Mouse (Mus musculus) hindbrain, embryonic 14.5 days (tissue): ENCODE data around the gene Cdc34b. TPM values are rescaled to one million over a fixed set of nuclear protein-coding genes. Genes with fewer than 3 reads are reported as not detected.
A peak's percentile ranks its signal among the peaks of the same experiment; 100 is the strongest.

Experiments used
- ATAC-seq: fragments of 200-750 bp; cut with Nextera tagmentation; 2 replicates; pipeline ENCODE4 v1.8.0; 2017; ENCODE audit warnings: moderate number of reproducible peaks, mild to moderate bottlenecking, moderate TSS enrichment, moderate library complexity; ENCODE audit not compliant: low FRiP score
- DNase-seq: peaks from one replicate; pipeline ENCODE4 v3.0.0-alpha.2; 2015; ENCODE audit warnings: low spot score
- H3K27ac ChIP-seq: fragments of 300-500 bp; sonication (generic); 2 replicates; pipeline ENCODE4 v1.5.1; 2014; ENCODE audit warnings: mild to moderate bottlenecking, moderate library complexity
- H3K27me3 ChIP-seq: fragments of 300-500 bp; sonication (generic); 2 replicates; pipeline ENCODE4 v1.6.1; 2014; ENCODE audit warnings: mild to moderate bottlenecking, low read length, mixed read lengths; ENCODE audit not compliant: control insufficient read depth, insufficient read depth
- H3K36me3 ChIP-seq: fragments of 300-500 bp; sonication (generic); replicated peaks from 2 replicates; pipeline ENCODE4 v1.6.1; 2014; ENCODE audit not compliant: control insufficient read depth, insufficient read depth
- H3K4me1 ChIP-seq: fragments of 300-500 bp; sonication (generic); replicated peaks from 2 replicates; pipeline ENCODE4 v1.6.1; 2014; ENCODE audit warnings: antibody characterized with exemption, low read length, mixed read lengths; ENCODE audit not compliant: control insufficient read depth, insufficient read depth
- H3K4me2 ChIP-seq: fragments of 300-500 bp; sonication (generic); replicated peaks from 2 replicates; pipeline ENCODE4 v1.6.1; 2014; ENCODE audit warnings: mild to moderate bottlenecking, moderate library complexity
- H3K4me3 ChIP-seq: fragments of 300-500 bp; sonication (generic); replicated peaks from 2 replicates; pipeline ENCODE4 v1.5.1; 2014; ENCODE audit warnings: mild to moderate bottlenecking, low read length
- H3K9ac ChIP-seq: fragments of 300-500 bp; sonication (generic); 2 replicates; pipeline ENCODE4 v1.6.1; 2014
- H3K9me3 ChIP-seq: fragments of 300-500 bp; sonication (generic); 2 replicates; pipeline ENCODE4 v1.6.1; 2016; ENCODE audit warnings: low read length; ENCODE audit not compliant: control insufficient read depth
- WGBS: fragments of 180-500 bp; shearing (Covaris S2); extraction: QIAGEN DNeasy Blood & Tissue Kit; methylation state at CpG from one replicate; pipeline ENCODE4 v1.1.7; 2014; 5-methylcytosine and 5-hydroxymethylcytosine counted together
- polyA plus RNA-seq: library from polyadenylated mRNA; unstranded; fragments of >200 nt; fragmentation: Nextera tagmentation; extraction: Ambion mirVana; gene quantifications from 2 replicates; pipeline ENCODE4 v1.2.1, GENCODE M21; 2014

Gene Cdc34b
- polyA plus RNA-seq, 1 experiment from 2014 or later = not detected

DNA sequence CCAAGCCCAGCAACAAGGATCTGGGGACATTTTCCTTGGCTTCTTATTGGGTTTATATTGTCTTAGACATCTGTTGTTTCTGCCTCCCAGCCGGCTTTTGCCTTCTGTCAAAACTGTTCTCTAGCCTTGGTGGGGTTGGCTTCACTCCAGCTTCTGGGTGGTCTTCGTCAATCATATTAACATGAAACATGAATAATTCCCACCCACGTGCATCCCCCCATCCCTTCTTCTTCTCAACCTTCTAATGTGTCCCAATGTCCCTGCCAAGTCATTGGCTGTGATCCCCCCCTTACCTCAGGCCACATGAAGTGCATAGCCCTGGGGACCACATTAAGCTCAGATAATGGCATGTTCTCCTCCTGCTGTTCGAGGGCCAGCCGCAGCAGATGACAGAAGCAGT lies 37.1 kb upstream of the Cdc34b start, which contains the start of gene Gm11541:
Gm11541 (minus strand) TSS at position 28 of the 400 bp plus-strand sequence.
- Histone ChIP-seq H3K4me2 (no peak within 1 kb of the TSS), H3K27ac (no peak within 1 kb of the TSS), H3K36me3 (no peaks in the 10 kb centered on the region), H3K9me3 (no peaks in the 10 kb centered on the region), H3K4me3 (no peak within 1 kb of the TSS), H3K27me3 (no peaks in the 10 kb centered on the region), H3K4me1 (no peaks in the 10 kb centered on the region), H3K9ac (no peak within 1 kb of the TSS)
- DNase-seq = peak; percentile 51
- WGBS = 55% methylated on average over 5 of the region's 5 CpGs
- ATAC-seq = no peak

DNA sequence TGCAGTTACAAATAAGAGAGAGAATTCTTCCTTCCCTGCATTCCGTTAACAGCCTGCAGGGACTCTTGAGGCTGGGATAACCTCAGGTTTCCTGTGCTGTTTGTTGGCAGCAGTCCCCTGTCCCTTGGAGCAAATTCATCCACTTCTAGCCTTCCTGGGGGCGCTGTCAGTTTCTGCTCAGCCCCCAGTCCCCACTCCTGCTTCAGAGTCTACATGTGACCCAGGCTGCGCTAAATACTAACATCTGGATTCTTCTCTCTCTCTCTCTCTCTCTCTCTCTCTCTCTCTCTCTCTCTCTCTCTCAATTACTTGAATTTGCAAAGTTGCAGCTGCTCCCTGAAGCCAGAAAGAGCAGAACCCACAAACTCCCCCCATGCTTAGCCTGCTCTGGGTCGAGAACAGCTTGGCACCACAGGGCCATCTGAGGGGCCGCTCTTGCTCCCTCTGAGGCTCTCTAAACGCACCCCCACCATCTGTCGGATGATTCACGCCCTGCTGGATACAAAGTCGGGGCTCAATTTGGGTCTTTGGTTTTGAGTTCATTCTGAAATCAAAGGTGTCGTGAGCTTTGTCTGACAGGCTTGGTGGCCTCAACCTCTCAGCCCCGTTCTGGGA lies 28.2 kb upstream of the Cdc34b start:
- no peak overlapping the region for H3K9ac ChIP-seq
- DNase-seq (no peak), ATAC-seq (no peak)
- no peak overlapping the region for H3K4me2 ChIP-seq
- no peak overlapping the region for H3K27ac ChIP-seq
- H3K4me3 ChIP-seq = no peak overlapping the region
- no peaks in the 10 kb centered on the region for H3K9me3 ChIP-seq
- 55% methylated on average over 11 of the region's 11 CpGs for WGBS
- no peaks in the 10 kb centered on the region for H3K27me3 ChIP-seq
- H3K4me1 ChIP-seq = 0 out of 2 replicates have a peak, but pooled peaks cover 5% of the 10 kb centered on the region
- H3K36me3 ChIP-seq = no peaks in the 10 kb centered on the region

DNA sequence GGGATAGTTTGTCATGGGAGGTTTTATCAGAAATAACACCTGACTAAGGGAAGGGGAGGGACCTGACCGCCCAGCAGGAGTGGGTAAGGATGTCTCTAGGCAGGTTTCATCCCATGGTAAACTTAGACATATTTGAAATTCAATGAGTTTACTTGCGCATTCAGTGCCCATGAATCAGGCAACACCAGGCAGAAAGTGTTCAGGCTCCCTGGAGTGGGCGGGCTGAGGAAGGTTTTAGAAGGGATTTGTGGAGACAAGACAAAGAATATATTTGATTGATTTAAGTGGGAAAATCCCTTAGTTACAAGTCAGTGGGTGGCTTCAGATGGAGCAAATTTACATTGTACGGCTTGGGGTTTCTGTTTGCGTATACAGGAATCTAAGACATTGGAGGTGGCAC lies 26.0 kb upstream of the Cdc34b start:
- WGBS = 71% methylated on average over 5 of the region's 5 CpGs
- no peak for DNase-seq
- H3K4me2 ChIP-seq = no peak overlapping the region
- H3K9ac ChIP-seq = no peak overlapping the region
- H3K27ac ChIP-seq = no peak overlapping the region
- H3K27me3 ChIP-seq = no peaks in the 10 kb centered on the region
- H3K4me3 ChIP-seq = no peak overlapping the region
- H3K9me3 ChIP-seq = no peaks in the 10 kb centered on the region
- no peak for ATAC-seq
- 0 out of 2 replicates have a peak, but pooled peaks cover 5% of the 10 kb centered on the region for H3K4me1 ChIP-seq
- no peaks in the 10 kb centered on the region for H3K36me3 ChIP-seq

DNA sequence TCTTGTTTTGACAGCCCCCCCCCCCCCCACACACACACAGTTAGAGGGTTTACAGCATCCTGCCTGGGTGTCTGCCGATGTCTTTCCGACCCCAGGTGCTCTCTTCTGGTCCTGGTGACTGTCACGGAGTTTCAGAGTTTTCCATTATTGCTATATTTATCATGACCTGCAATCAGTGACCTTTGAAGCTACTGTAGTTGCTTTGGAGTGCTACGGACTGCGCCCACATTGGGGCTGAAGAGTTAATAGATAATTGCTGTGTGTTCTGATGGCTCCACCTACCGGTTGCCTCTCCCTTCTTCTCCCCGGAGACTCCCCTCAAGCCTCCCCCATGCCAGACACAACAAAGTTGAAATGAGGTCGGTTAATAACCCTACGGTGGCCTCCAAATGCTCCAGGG lies 24.8 kb upstream of the Cdc34b start:
- no peak overlapping the region for H3K4me2 ChIP-seq
- WGBS = 10% methylated on average over 9 of the region's 9 CpGs

DNA sequence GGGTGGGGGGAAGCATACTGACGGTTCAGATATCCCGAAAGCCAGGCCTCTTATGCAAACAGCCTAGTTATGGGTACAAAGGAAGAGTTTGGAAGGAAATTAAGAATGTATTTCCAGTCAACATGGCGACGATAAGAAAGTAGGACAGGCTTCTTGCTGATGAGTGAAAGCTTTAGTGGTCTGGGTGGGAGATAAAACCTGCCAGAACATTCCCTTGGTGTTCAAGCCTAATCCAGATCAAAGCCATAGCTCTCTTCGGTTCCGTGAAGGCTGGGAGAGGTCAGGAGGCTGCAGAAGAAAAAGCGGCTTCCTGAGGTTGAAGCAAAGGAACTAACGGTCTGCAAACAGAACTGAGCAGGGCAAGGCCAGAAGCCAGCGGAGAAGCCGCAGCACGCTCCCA lies 24.3 kb upstream of the Cdc34b start:
- no peak overlapping the region for H3K27ac ChIP-seq
- H3K27me3 ChIP-seq = no peaks in the 10 kb centered on the region
- 44% methylated on average over 11 of the region's 11 CpGs for WGBS
- no peak overlapping the region for H3K4me2 ChIP-seq
- H3K4me1 ChIP-seq = 0 out of 2 replicates have a peak, but pooled peaks cover 5% of the 10 kb centered on the region
- H3K4me3 ChIP-seq = no peak overlapping the region
- ATAC-seq = no peak
- no peaks in the 10 kb centered on the region for H3K36me3 ChIP-seq
- DNase-seq = no peak
- no peaks in the 10 kb centered on the region for H3K9me3 ChIP-seq
- no peak overlapping the region for H3K9ac ChIP-seq

More for the DNA sequence above, 24.8 kb upstream of the Cdc34b start:
- no peak overlapping the region for H3K27ac ChIP-seq
- DNase-seq (no peak), ATAC-seq (no peak)
- no peaks in the 10 kb centered on the region for H3K9me3 ChIP-seq
- no peaks in the 10 kb centered on the region for H3K36me3 ChIP-seq
- H3K4me3 ChIP-seq = no peak overlapping the region
- H3K27me3 ChIP-seq = no peaks in the 10 kb centered on the region
- H3K4me1 ChIP-seq = 0 out of 2 replicates have a peak, but pooled peaks cover 5% of the 10 kb centered on the region
- H3K9ac ChIP-seq = no peak overlapping the region

DNA sequence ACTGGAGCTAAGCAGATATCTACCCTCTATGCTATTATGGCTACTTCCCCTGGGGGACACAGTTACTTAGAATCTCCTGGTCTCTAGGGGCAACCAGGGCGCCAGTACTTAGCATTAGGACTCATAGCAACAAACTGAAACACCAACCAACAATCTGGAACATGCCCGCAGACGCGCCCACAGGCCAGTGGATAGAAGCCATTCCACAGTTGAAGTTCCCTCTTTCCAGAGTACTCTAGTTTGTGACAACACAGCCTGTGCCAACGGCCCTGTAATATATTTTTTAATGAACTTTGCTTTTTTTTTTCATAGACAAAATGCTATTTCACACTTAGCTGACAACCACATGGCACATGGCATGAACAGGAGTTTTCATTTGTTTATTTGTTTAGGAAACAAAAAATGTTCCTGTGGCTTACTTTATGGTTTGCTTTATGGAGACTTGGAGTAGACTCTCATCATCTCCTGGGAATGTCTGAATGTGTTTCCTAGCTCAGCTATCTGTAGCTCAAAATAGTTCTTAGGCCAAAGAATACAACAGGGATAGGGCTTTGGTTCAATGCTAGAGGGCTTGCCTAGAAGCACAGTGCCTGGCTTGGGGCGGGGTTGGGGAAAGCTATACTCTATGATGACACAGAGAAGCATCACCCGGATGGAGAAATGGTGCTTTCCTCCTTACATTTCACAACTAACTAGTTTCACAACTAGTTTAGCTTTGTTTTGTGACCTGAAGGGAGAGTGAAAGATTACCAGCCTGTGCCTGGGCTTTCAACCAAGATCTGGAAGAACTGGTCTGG lies 23.3 kb upstream of the Cdc34b start:
- 86% methylated on average over 7 of the region's 7 CpGs for WGBS

DNA sequence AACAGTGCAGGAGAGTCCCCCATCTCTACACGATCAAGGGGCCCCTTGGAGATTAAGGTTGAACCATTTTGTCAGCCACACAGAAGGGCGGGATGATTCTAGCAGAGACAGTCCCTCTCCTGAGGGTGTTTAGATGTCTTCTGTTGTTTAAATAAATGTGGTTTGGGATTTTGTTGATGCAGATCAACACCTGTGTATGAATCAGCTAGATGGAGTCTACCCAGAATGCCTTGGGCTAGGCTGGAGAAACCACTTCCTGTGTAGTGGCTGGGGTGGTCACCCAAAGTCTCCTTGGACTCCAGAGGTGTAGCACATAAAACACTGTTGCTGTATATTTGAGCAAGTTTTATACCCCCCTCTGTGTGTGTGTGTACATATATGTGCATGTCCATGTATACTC lies 22.4 kb upstream of the Cdc34b start:
- Histone ChIP-seq H3K4me3 (no peak overlapping the region), H3K27ac (no peak overlapping the region), H3K9ac (no peak overlapping the region), H3K4me1 (0 out of 2 replicates have a peak, but pooled peaks cover 5% of the 10 kb centered on the region), H3K27me3 (no peaks in the 10 kb centered on the region), H3K4me2 (no peak overlapping the region), H3K9me3 (no peaks in the 10 kb centered on the region), H3K36me3 (no peaks in the 10 kb centered on the region)
- ATAC-seq (no peak), DNase-seq (no peak)
- WGBS = 83% methylated on average over 2 of the region's 2 CpGs

More for the DNA sequence above, 23.3 kb upstream of the Cdc34b start:
- Histone ChIP-seq H3K27me3 (no peaks in the 10 kb centered on the region), H3K27ac (no peak overlapping the region), H3K9ac (no peak overlapping the region), H3K4me3 (no peak overlapping the region), H3K4me1 (0 out of 2 replicates have a peak, but pooled peaks cover 5% of the 10 kb centered on the region), H3K36me3 (no peaks in the 10 kb centered on the region), H3K9me3 (no peaks in the 10 kb centered on the region), H3K4me2 (no peak overlapping the region)
- DNase-seq (no peak), ATAC-seq (no peak)

DNA sequence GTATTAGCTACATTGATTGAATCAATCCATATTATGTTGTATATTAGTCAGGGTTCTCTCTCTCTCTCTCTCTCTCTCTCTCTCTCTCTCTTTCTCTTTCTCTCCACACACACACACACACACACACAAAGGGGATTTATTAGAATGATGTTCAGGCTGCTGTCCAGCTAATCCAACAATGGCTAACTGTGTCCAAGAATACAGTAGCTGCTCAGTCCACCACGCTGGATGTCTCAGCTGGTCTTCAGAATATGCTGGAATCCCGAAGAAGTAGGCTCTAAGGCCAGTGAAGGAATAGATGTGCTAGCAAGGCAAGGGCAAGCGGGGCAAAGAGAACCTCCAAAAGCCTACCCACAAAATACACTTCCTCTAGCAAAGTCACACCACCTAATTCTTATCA lies 14.3 kb upstream of the Cdc34b start:
- Histone ChIP-seq H3K27ac (no peak overlapping the region), H3K4me3 (no peak overlapping the region), H3K9ac (no peak overlapping the region), H3K9me3 (no peaks in the 10 kb centered on the region), H3K36me3 (no peaks in the 10 kb centered on the region), H3K27me3 (no peaks in the 10 kb centered on the region), H3K4me1 (no peaks in the 10 kb centered on the region), H3K4me2 (no peak overlapping the region)
- no peak for ATAC-seq
- DNase-seq = no peak
- WGBS = 82% methylated on average over 3 of the region's 3 CpGs

DNA sequence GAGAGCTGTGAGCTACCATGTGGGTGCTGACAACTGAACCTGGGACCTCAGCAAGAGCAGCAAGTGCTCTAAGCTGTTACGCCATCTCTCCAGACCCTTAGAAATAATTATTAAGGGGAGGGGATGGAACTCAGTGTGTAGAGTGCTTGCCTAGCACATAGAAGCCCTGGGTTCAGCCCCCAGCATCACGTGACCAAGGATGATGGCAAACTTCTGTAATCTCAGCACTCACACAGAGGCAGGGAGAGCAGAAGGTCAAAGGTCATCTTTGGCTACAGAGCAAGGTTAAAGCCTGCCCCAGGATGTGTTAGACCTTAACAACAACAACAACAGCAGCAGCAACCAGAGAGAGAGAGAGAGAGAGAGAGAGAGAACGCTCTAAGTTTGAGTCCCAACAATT lies 13.0 kb upstream of the Cdc34b start:
- Histone ChIP-seq H3K9ac (no peak overlapping the region), H3K36me3 (no peaks in the 10 kb centered on the region), H3K27ac (no peak overlapping the region), H3K27me3 (no peaks in the 10 kb centered on the region), H3K4me2 (no peak overlapping the region), H3K4me3 (no peak overlapping the region), H3K4me1 (no peaks in the 10 kb centered on the region), H3K9me3 (no peaks in the 10 kb centered on the region)
- DNase-seq (no peak), ATAC-seq (no peak)
- WGBS = 77% methylated on average over 3 of the region's 3 CpGs
